Mouse (Mus musculus): Measurements from ENCODE around the gene Gje1.
A peak's percentile ranks its signal among the peaks of the same experiment; 100 is the strongest.

The Gje1 gene

GRCm38 (mm10) chr10:14718114-14718513, at the start of gene Gje1:
Gene Gje1, minus strand, starts transcription at chr10:14718214.
- DNase-seq (ENCODE audit: low read depth, low spot score), result no peak

DNA sequence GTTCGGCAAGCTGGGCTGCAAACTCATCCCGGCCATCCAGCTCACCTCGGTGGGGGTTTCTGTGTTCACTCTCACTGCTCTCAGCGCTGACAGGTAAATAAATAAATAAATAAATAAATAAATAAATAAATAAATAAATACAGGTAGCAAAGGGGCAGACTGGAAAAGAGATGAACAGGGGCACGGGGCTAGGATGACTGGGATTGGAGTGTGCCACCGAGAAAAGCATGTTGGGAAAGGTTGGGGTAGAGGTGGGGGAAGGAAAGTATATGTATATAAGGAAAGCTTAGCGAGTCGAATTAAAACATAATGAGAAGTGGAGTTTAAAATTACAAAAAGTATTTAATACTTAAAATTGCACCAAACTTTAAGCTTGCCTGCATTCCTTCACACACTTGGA, 42.6 kb upstream of the Gje1 start:
- no peak for DNase-seq (ENCODE audit: low read depth, low spot score)

- no peak for DNase-seq (ENCODE audit: low read depth, low spot score)
These were observed 41.9 kb upstream of the Gje1 start for GRCm38 (mm10) chr10:14759665-14760558.

GRCm38 (mm10) chr10:14734285-14734684, 16.3 kb upstream of the Gje1 start:
- no peak for DNase-seq (ENCODE audit: low read depth, low spot score)

GRCm38 (mm10) chr10:14725671-14726070, 7.7 kb upstream of the Gje1 start:
- no peak for DNase-seq (ENCODE audit: low read depth, low spot score)

- DNase-seq (ENCODE audit: low read depth, low spot score), result peak; percentile 94
These were observed 12.6 kb downstream of the Gje1 start, which contains the start of the genes Vta1 and Nmbr for GRCm38 (mm10) chr10:14705072-14706066. Gene Vta1, minus strand, starts transcription at chr10:14705560. Gene Nmbr, plus strand, starts transcription at chr10:14705591.

GRCm38 (mm10) chr10:14703830-14704420, 14.1 kb downstream of the Gje1 start:
- no peak for DNase-seq (ENCODE audit: low read depth, low spot score)

GRCm38 (mm10) chr10:14703239-14703638, 14.8 kb downstream of the Gje1 start:
- DNase-seq (ENCODE audit: low read depth, low spot score), result no peak

- no peak for DNase-seq (ENCODE audit: low read depth, low spot score)
These were observed 27.7 kb downstream of the Gje1 start for GRCm38 (mm10) chr10:14690349-14690748.

DNA sequence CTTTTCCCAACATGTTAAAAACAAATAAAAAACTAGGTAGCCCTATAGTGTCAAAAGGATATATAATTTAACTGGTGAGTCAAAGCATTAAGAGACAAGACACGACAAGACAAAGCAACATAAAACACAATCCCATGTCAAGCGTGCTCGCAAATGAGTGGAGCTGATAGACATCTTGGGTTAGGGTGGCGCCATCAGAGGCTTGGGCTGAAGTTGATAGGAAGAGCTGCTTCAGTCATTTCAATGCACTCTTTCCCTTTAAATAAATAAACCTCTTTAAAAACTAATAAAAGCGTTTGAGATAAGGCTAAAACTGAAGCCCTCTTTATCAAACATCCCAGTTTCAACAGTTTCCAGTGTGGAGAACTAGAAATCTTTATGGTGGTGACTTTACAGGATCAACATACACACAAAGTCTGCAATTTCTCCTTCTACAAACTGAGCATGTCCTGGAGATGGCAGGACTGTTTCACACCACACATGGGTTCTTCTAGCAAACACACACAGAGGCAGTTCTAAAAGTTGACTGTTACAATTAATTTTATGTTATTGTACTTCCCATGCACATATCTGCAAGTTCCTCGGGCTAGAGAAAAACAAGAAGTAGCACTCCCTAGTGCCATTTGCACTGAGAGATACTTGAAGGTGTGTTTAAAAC, 29.1 kb downstream of the Gje1 start:
- DNase-seq (ENCODE audit: low read depth, low spot score), result no peak

DNA sequence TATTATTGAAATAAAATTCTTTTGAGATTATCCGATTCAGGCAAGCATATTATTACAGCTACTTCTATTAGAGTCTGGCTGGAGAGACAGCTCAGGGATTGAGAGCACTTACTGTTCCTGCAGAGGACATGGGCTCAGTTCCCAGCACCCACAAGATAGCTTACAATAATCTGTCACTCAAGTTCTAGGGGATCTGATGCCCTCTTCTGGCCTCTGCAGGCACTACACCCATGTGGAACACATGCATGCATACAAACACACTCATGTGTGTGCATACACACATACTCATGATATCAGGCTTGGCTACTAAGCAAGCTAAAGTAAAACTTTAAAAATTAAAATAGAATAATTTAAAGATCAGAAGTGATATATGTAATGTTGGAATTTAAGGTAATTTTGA, 32.4 kb downstream of the Gje1 start:
- DNase-seq (ENCODE audit: low read depth, low spot score), result no peak

DNA sequence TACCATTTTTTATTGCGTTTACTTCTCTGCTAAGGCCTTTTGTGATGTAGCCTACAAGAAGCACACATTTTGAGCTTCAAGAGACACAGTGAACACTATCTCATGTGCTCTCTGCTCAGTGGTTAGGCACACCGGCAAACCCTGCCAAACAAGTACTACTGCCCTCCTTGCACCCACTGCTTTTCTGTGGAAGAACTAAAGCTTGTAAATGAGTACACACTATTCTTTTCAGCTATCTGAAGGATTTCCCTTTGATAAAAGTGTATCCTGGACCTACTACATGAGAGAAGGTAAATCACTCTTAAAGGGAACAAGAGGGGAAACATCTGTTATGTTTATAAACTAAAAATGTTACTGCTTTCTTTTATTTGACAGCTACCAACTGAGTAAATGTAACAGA, 51.9 kb downstream of the Gje1 start:
- DNase-seq (ENCODE audit: low read depth, low spot score), result no peak

Measured in skeletal muscle tissue, adult 2 months (tissue).